Mouse (Mus musculus) gastrocnemius, adult 2 months (tissue): Measurements from ENCODE around the gene Olfr1465. TPM values are rescaled to one million over a fixed set of nuclear protein-coding genes. Genes with fewer than 3 reads are reported as not detected.

Source experiments
- DNase-seq: peaks from one replicate; pipeline ENCODE4 v3.0.0; 2022
- H3K27ac ChIP-seq: fragments of 200-600 bp; 2 replicates; pipeline ENCODE4 v1.8.1; 2022; ENCODE audit warnings: mild to moderate bottlenecking
- H3K4me3 ChIP-seq: fragments of 200-600 bp; 2 replicates; pipeline ENCODE4 v1.8.1; 2022; ENCODE audit warnings: mild to moderate bottlenecking, moderate library complexity
- CTCF ChIP-seq: fragments of 200-600 bp; IDR thresholded peaks from 2 replicates; pipeline ENCODE4 v1.8.1; 2022; ENCODE audit warnings: antibody characterized with exemption, mild to moderate bottlenecking, moderate library complexity
- intact Hi-C: fragments of 180-260 bp; cut with DNase I; formaldehyde crosslinking; loops from one replicate; pipeline ENCODE4 v1.15.1; 2025
- long read RNA-seq, 2 experiments: library from polyadenylated mRNA; stranded (forward); transcript quantifications; one replicate each; pipeline ENCODE4 v2.0.0; 2021
- total RNA-seq, 2 experiments: library from RNA; stranded (reverse); gene quantifications; 2 replicates each; pipeline ENCODE4 v1.2.3; 2021

Olfr1465 gene
- not detected for total RNA-seq
- long read RNA-seq, experiment 1 = 0 reads
- long read RNA-seq, experiment 2 = 0 reads

DNA sequence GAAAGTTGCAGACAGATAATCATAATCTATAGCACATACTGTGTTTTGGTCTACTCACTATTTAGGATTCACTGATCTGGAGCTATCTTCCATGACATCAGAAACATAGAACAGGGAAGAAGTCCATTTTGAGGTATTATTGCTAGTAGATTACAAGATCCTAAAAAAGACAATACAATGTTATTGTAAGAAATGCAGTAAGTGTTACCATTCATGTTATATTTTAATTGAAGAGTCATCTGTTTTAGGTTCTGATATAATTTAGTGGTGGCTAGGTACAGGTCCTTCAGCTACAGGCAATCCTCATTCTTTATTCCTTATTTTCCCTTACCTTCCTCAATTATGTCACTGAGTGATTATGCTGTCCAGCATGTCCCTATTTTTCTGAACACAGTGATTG lies at the start of gene Olfr1465:
Gene Olfr1465 (minus strand): TSS at position 101 of the 400 bp plus-strand sequence.
- no peak for TF ChIP-seq CTCF
- no peak for DNase-seq
- Histone ChIP-seq H3K4me3 (no peak within 1 kb of the TSS), H3K27ac (no peak within 1 kb of the TSS)
- intact Hi-C loops = loop anchor here (5.0 kb wide), 1 partner anchor 33 kb away; no protein-coding TSS in a partner anchor

DNA sequence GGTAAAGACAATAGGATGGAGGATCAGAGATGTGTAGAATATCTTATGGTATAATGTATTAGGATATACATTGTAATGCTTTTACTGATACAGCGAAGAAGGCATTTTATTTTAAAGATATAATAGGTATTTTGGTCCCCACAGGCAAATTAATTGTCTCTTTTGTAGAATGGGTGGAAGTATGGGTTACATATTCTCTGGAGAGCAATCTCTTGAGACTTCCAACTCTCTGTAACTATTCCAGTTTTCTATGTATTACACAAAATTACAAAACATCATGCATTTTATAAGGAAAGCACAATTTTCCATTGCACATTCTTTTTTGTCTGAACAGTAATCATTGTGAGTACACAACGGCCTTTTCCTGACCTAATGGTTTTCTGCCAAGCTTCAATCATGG lies 46.6 kb upstream of the Olfr1465 start, which contains the start of gene Olfr1467:
Gene Olfr1467 (plus strand): TSS at position 301 of the 400 bp plus-strand sequence.
- no peak for TF ChIP-seq CTCF
- Histone ChIP-seq H3K27ac (no peak within 1 kb of the TSS), H3K4me3 (no peak within 1 kb of the TSS)
- no peak for DNase-seq
- intact Hi-C loops = no loop called here

DNA sequence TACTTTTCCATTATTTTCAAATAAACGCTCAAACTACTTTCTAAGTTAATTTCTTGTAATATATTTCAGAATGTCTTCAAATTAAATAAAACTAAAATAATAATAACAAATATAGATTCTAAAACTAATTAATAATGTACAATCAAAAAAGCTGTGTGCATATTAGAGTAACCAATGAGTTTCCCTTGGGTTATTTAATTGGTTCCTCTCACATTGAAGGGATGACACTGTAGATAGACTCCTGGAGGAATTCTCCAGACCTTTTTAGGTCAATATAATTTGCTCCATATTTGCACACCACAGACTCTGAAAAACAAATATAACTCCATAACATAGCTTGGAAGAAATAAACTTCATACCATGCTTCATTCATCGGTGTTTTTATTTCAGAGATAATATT lies 23.2 kb upstream of the Olfr1465 start, which contains the start of gene Olfr1466:
Gene Olfr1466 (plus strand): TSS at position 301 of the 400 bp plus-strand sequence.
- H3K27ac ChIP-seq = no peak within 1 kb of the TSS
- DNase-seq = no peak
- TF ChIP-seq CTCF = no peak
- intact Hi-C loops = no loop called here
- no peak within 1 kb of the TSS for H3K4me3 ChIP-seq

Other genes starting within 250 kb of the Olfr1465 start
- gene Olfr1457, start 217.7 kb downstream of the Olfr1465 start, total RNA-seq = not detected
- not detected for gene Olfr1458, start 208.8 kb downstream of the Olfr1465 start, total RNA-seq
- gene Olfr1459, start 166.0 kb downstream of the Olfr1465 start, total RNA-seq = not detected
- not detected for gene Olfr1461, start 152.5 kb downstream of the Olfr1465 start, total RNA-seq
- not detected for gene Olfr1462, start 129.8 kb downstream of the Olfr1465 start, total RNA-seq
- gene Olfr1463, start 84.2 kb downstream of the Olfr1465 start, total RNA-seq = not detected
- not detected for gene Olfr1466, start 23.3 kb upstream of the Olfr1465 start, total RNA-seq
- not detected for gene Olfr1467, start 46.7 kb upstream of the Olfr1465 start, total RNA-seq
- not detected for gene Olfr1469, start 92.3 kb upstream of the Olfr1465 start, total RNA-seq
- gene Olfr1471, start 127.9 kb upstream of the Olfr1465 start, total RNA-seq = not detected
- not detected for gene Olfr1472, start 140.5 kb upstream of the Olfr1465 start, total RNA-seq
- not detected for gene Olfr1474, start 154.0 kb upstream of the Olfr1465 start, total RNA-seq
- gene Olfr1475, start 164.7 kb upstream of the Olfr1465 start, total RNA-seq = not detected
- not detected for gene Olfr1477, start 185.0 kb upstream of the Olfr1465 start, total RNA-seq
- not detected for gene Olfr1480, start 212.4 kb upstream of the Olfr1465 start, total RNA-seq